Mouse (Mus musculus): ENCODE results near the gene Usp2. TPM values are rescaled to one million over a fixed set of nuclear protein-coding genes. Genes with fewer than 3 reads are reported as not detected.

Gene Usp2
- total RNA-seq (2012; rRNA removed): 3.9 and 4.0 TPM in 2 replicates

DNA sequence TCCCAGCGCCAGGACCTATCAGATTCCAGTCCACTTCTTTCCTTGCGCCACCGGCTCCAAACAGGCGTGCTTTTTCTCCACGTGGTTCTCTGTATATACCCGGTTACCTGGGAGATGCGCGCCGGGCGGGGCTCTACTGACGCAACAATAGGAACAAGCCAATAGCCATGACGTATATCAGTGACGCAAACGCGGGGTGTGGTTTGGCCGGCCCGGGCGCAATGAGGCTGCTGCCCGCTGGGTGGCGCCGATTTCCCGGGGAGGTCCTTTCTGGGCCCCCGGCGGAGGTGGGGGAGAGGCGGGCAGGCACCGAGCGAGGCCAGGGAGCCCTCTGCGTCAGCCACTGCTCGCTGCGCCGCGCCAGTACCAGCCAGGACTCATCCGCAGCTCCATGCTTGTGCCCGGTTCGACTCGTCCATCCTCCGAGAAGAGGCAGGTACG lies at the start of gene Usp2:
Usp2 (plus strand) TSS at position 237 of the 441 bp plus-strand sequence.
- in situ Hi-C loops (cut with MboI; ENCODE audit: low sequenced_read_pairs in 2 of 2, unreplicated experiment in 2 of 2): no loop called here
- H3K4me3 ChIP-seq (ENCODE audit: insufficient read depth in 1 of 2, low read depth in 1 of 2, low read length in 2 of 2, poor library complexity in 1 of 2, severe bottlenecking in 1 of 2): peak within 1 kb of the TSS; percentile 61 to 83
- no peaks in the 10 kb centered on the region for H3K36me3 ChIP-seq (ENCODE audit: control insufficient read depth, insufficient read depth, low read length, poor library complexity, severe bottlenecking)
- peak; percentile 98 for DNase-seq (ENCODE audit: low read depth, low spot score)
- TF ChIP-seq MAFK (IDR thresholded peaks at IDR 0.05; ENCODE audit: insufficient read depth, low read depth, low read length): no peak
- no peak for TF ChIP-seq ZNF384 (IDR thresholded peaks at IDR 0.05; ENCODE audit: low read depth, low read length)
- no peak for TF ChIP-seq ZC3H11A (IDR thresholded peaks at IDR 0.05; ENCODE audit: borderline replicate concordance, low read depth, low read length)
- peak; percentile 63; the same call in 1 of the 2 replicates for TF ChIP-seq HCFC1 (IDR thresholded peaks at IDR 0.05; ENCODE audit: borderline replicate concordance, insufficient read depth, low read length)
- TF ChIP-seq CHD2 (IDR thresholded peaks at IDR 0.05; ENCODE audit: low read depth, low read length): no peak
- no peak within 1 kb of the TSS for H3K27ac ChIP-seq (ENCODE audit: insufficient read depth, low read depth, low read length, poor library complexity, severe bottlenecking)
- peaks cover 0 to 13% of the 10 kb centered on the region in 2 experiments; a peak in 1 of 4 replicates for H3K4me1 ChIP-seq (ENCODE audit: control insufficient read depth in 2 of 2, insufficient read depth in 2 of 2, low read length in 2 of 2, poor library complexity in 1 of 2)
- peak within 1 kb of the TSS; percentile 81 for H3K9ac ChIP-seq (ENCODE audit: insufficient read depth, low read depth, low read length, poor library complexity, severe bottlenecking)
- H3K9me3 ChIP-seq (ENCODE audit: control insufficient read depth, insufficient read depth, low read depth, low read length): no peaks in the 10 kb centered on the region

DNA sequence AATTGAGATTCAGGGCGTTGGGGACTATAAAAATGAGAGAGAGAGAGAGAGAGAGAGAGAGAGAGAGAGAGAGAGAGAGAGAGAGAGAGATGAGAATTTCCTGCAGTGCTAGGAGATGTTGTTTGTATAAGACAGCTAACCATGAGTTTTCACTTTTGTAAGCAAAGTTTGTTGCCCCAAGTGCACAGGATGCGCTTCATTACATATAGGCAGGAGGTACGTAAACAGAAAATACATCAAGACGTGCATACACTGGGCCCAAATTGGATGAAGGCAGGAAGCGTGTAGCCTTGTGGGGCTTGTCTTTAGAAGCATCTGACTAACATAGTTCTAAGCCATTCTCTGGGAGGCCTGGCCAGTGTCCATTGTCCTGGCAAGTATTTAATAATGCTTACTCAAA lies 49.0 kb upstream of the Usp2 start:
- in situ Hi-C loops (cut with MboI; ENCODE audit: low sequenced_read_pairs in 2 of 2, unreplicated experiment in 2 of 2): no loop called here
- Histone ChIP-seq H3K9ac (ENCODE audit: insufficient read depth, low read depth, low read length, poor library complexity, severe bottlenecking) (no peak overlapping the region), H3K27ac (ENCODE audit: insufficient read depth, low read depth, low read length, poor library complexity, severe bottlenecking) (no peak overlapping the region), H3K36me3 (ENCODE audit: control insufficient read depth, insufficient read depth, low read length, poor library complexity, severe bottlenecking) (no peaks in the 10 kb centered on the region), H3K4me1 (ENCODE audit: control insufficient read depth in 2 of 2, insufficient read depth in 2 of 2, low read length in 2 of 2, poor library complexity in 1 of 2) (peaks cover 0 to 2% of the 10 kb centered on the region in 2 experiments; a peak in 1 of 4 replicates), H3K4me3 (ENCODE audit: insufficient read depth in 1 of 2, low read depth in 1 of 2, low read length in 2 of 2, poor library complexity in 1 of 2, severe bottlenecking in 1 of 2) (no peak overlapping the region), H3K9me3 (ENCODE audit: control insufficient read depth, insufficient read depth, low read depth, low read length) (no peaks in the 10 kb centered on the region)
- no peak for TF ChIP-seq ZNF384 (IDR thresholded peaks at IDR 0.05; ENCODE audit: low read depth, low read length)
- no peak for TF ChIP-seq ZC3H11A (IDR thresholded peaks at IDR 0.05; ENCODE audit: borderline replicate concordance, low read depth, low read length)
- TF ChIP-seq CHD2 (IDR thresholded peaks at IDR 0.05; ENCODE audit: low read depth, low read length): no peak
- no peak for TF ChIP-seq HCFC1 (IDR thresholded peaks at IDR 0.05; ENCODE audit: borderline replicate concordance, insufficient read depth, low read length)
- TF ChIP-seq MAFK (IDR thresholded peaks at IDR 0.05; ENCODE audit: insufficient read depth, low read depth, low read length): no peak
- no peak for DNase-seq (ENCODE audit: low read depth, low spot score)

DNA sequence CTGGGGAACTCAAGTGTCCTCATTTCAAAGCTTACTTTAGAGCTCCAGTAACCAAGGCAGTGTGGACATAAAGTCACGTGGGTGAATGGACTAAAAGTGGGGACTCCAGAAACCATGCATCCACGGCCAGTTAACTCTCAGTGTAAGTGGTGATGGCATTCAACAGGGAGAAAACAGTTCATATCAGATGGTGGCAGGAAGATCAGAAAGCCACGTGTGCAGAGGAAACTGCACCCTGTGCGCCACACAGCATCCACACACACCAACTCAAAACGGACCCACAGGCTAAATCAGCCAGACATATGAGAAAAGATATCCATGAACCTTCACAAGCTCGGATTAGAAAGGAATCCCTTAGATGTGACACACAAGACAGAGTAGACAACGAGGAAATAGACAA lies 46.8 kb upstream of the Usp2 start:
- no peaks in the 10 kb centered on the region for H3K9me3 ChIP-seq (ENCODE audit: control insufficient read depth, insufficient read depth, low read depth, low read length)
- no peak overlapping the region for H3K9ac ChIP-seq (ENCODE audit: insufficient read depth, low read depth, low read length, poor library complexity, severe bottlenecking)
- H3K36me3 ChIP-seq (ENCODE audit: control insufficient read depth, insufficient read depth, low read length, poor library complexity, severe bottlenecking): no peaks in the 10 kb centered on the region
- in situ Hi-C loops (cut with MboI; ENCODE audit: low sequenced_read_pairs in 2 of 2, unreplicated experiment in 2 of 2): no loop called here
- no peak for TF ChIP-seq CHD2 (IDR thresholded peaks at IDR 0.05; ENCODE audit: low read depth, low read length)
- no peak for TF ChIP-seq ZNF384 (IDR thresholded peaks at IDR 0.05; ENCODE audit: low read depth, low read length)
- TF ChIP-seq HCFC1 (IDR thresholded peaks at IDR 0.05; ENCODE audit: borderline replicate concordance, insufficient read depth, low read length): no peak
- TF ChIP-seq MAFK (IDR thresholded peaks at IDR 0.05; ENCODE audit: insufficient read depth, low read depth, low read length): no peak
- TF ChIP-seq ZC3H11A (IDR thresholded peaks at IDR 0.05; ENCODE audit: borderline replicate concordance, low read depth, low read length): no peak
- H3K4me1 ChIP-seq (ENCODE audit: control insufficient read depth in 2 of 2, insufficient read depth in 2 of 2, low read length in 2 of 2, poor library complexity in 1 of 2): no peaks in the 10 kb centered on the region
- no peak overlapping the region for H3K4me3 ChIP-seq (ENCODE audit: insufficient read depth in 1 of 2, low read depth in 1 of 2, low read length in 2 of 2, poor library complexity in 1 of 2, severe bottlenecking in 1 of 2)
- DNase-seq (ENCODE audit: low read depth, low spot score): no peak
- no peak overlapping the region for H3K27ac ChIP-seq (ENCODE audit: insufficient read depth, low read depth, low read length, poor library complexity, severe bottlenecking)

DNA sequence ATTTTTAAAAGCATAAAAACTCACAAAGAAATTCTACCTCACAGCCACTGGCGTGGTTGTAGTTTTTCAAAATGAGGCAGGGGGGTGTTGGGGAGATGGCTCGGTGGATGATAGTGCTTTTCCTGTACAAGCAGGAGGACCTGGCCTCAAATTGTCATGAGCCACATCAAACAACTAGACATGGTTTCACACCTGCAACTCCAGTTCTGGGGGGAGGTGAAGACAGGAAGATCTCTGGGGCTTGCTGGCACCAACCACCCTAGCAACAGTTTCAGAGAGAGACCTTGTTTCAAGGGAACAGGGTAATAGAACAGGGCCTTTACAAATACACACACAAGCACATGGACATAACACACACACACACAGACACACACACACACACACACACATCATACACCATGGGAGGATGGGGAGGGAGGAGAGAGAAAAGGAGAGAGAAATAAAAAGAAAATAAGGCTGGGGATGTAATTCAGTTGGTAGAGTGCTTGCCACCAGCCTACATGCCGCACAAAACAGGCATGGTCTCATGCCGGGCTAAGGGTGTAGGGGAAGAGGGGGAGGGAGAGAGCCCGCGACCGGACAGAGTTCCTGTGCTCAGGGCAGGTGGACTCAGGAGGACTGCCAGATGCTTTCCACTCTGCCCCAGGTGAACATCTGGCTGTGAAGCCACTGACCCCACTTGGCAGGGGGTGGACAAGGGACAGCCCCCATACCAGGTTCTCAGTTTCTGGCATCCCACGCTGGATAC lies 44.5 kb upstream of the Usp2 start:
- Histone ChIP-seq H3K9me3 (ENCODE audit: control insufficient read depth, insufficient read depth, low read depth, low read length) (no peaks in the 10 kb centered on the region), H3K9ac (ENCODE audit: insufficient read depth, low read depth, low read length, poor library complexity, severe bottlenecking) (no peak overlapping the region), H3K36me3 (ENCODE audit: control insufficient read depth, insufficient read depth, low read length, poor library complexity, severe bottlenecking) (no peaks in the 10 kb centered on the region), H3K27ac (ENCODE audit: insufficient read depth, low read depth, low read length, poor library complexity, severe bottlenecking) (no peak overlapping the region), H3K4me3 (ENCODE audit: insufficient read depth in 1 of 2, low read depth in 1 of 2, low read length in 2 of 2, poor library complexity in 1 of 2, severe bottlenecking in 1 of 2) (no peak overlapping the region), H3K4me1 (ENCODE audit: control insufficient read depth in 2 of 2, insufficient read depth in 2 of 2, low read length in 2 of 2, poor library complexity in 1 of 2) (no peaks in the 10 kb centered on the region)
- no peak for DNase-seq (ENCODE audit: low read depth, low spot score)
- TF ChIP-seq ZC3H11A (IDR thresholded peaks at IDR 0.05; ENCODE audit: borderline replicate concordance, low read depth, low read length) (no peak), ZNF384 (IDR thresholded peaks at IDR 0.05; ENCODE audit: low read depth, low read length) (no peak), HCFC1 (IDR thresholded peaks at IDR 0.05; ENCODE audit: borderline replicate concordance, insufficient read depth, low read length) (no peak), CHD2 (IDR thresholded peaks at IDR 0.05; ENCODE audit: low read depth, low read length) (no peak), MAFK (IDR thresholded peaks at IDR 0.05; ENCODE audit: insufficient read depth, low read depth, low read length) (no peak)
- in situ Hi-C loops (cut with MboI; ENCODE audit: low sequenced_read_pairs in 2 of 2, unreplicated experiment in 2 of 2): no loop called here
